Mouse (Mus musculus): Measurements from ENCODE around the gene Nim1k.

DNA sequence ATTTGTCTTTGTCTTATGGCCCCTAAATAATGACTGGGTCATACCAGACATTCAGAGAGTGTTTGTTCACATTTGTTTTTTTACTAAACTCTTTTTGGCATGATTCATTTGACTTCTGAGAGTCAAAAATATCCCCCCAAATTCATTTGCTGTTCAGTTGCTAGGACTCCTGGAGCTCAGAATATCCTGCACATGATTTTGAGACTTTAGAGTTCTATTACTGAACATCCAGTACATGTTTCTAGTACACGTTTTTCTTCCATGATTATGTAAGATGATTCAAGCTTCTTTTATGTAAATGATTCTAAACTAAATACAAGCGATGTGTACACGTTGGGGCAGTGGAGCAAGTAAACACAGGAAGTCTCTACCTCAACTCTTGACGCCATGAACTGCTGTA, 42.0 kb upstream of the Nim1k start:
- TF ChIP-seq GATA1 (IDR thresholded peaks at IDR 0.05; ENCODE audit: borderline replicate concordance, low read length) (no peak), FLI1 (IDR thresholded peaks at IDR 0.05; ENCODE audit: low read length) (no peak)
